Mouse (Mus musculus) kidney, embryonic 15.5 days (tissue): ENCODE results near the gene Snx15. TPM values are rescaled to one million over a fixed set of nuclear protein-coding genes. Genes with fewer than 3 reads are reported as not detected.

ENCODE experiments used
- polyA plus RNA-seq: library from polyadenylated mRNA; unstranded; fragments of >200 nt; fragmentation: Nextera tagmentation; extraction: Ambion mirVana; gene quantifications from 2 replicates; pipeline ENCODE4 v1.2.1, GENCODE M21; 2015

The Snx15 gene
- polyA plus RNA-seq, 1 experiment from 2014 or later: 34.2 TPM

Other genes starting within 250 kb of the Snx15 start
- gene Tigd3, start 234.2 kb downstream of the Snx15 start, polyA plus RNA-seq: 4.2 and 4.7 TPM in 2 replicates
- 166 and 178 TPM in 2 replicates for gene Dpf2, start 215.3 kb downstream of the Snx15 start, polyA plus RNA-seq
- 13.4 and 15.5 TPM in 2 replicates for gene Cdc42ep2, start 203.5 kb downstream of the Snx15 start, polyA plus RNA-seq
- 75.3 and 83.2 TPM in 2 replicates for gene Pola2, start 164.1 kb downstream of the Snx15 start, polyA plus RNA-seq
- not detected in 2 replicates for gene Slc22a20, start 142.2 kb downstream of the Snx15 start, polyA plus RNA-seq
- gene Capn1, start 112.4 kb downstream of the Snx15 start, polyA plus RNA-seq: 8.4 and 11.1 TPM in 2 replicates
- 35.6 and 38.5 TPM in 2 replicates for gene Syvn1, start 81.7 kb downstream of the Snx15 start, polyA plus RNA-seq
- 77.9 and 81.6 TPM in 2 replicates for gene Mrpl49, start 70.5 kb downstream of the Snx15 start, polyA plus RNA-seq
- gene Fau, start 70.5 kb downstream of the Snx15 start, polyA plus RNA-seq: 741 and 838 TPM in 2 replicates
- gene Znhit2, start 67.1 kb downstream of the Snx15 start, polyA plus RNA-seq: 33.0 and 33.2 TPM in 2 replicates
- gene Tm7sf2, start 59.9 kb downstream of the Snx15 start, polyA plus RNA-seq: 23.6 and 24.9 TPM in 2 replicates
- gene Vps51, start 51.1 kb downstream of the Snx15 start, polyA plus RNA-seq: 70.3 and 78.5 TPM in 2 replicates
- gene Tmem262, start 48.3 kb downstream of the Snx15 start, polyA plus RNA-seq: not detected in 2 replicates
- gene Gm28374, start 46.0 kb downstream of the Snx15 start, polyA plus RNA-seq: 1.6 and 2.0 TPM in 2 replicates
- 73.7 and 79.5 TPM in 2 replicates for gene Zfpl1, start 43.3 kb downstream of the Snx15 start, polyA plus RNA-seq
- 44.8 and 45.8 TPM in 2 replicates for gene Cdca5, start 43.3 kb downstream of the Snx15 start, polyA plus RNA-seq
- 0.34 and 0.55 TPM in 2 replicates for gene AC131692.1, start 33.9 kb downstream of the Snx15 start, polyA plus RNA-seq
- gene Naaladl1, start 22.5 kb downstream of the Snx15 start, polyA plus RNA-seq: 0.51 and 0.54 TPM in 2 replicates
- gene Sac3d1, start 9.7 kb downstream of the Snx15 start, polyA plus RNA-seq: 44.0 and 47.2 TPM in 2 replicates
- gene Batf2, start 12.7 kb upstream of the Snx15 start, polyA plus RNA-seq: 0.52 and 0.54 TPM in 2 replicates
- gene Arl2, start 13.2 kb upstream of the Snx15 start, polyA plus RNA-seq: 103 and 113 TPM in 2 replicates
- gene Majin, start 56.1 kb upstream of the Snx15 start, polyA plus RNA-seq: not detected in 2 replicates
- gene Gpha2, start 98.1 kb upstream of the Snx15 start, polyA plus RNA-seq: 0.39 and 0.74 TPM in 2 replicates
- 22.9 and 27.6 TPM in 2 replicates for gene Ppp2r5b, start 107.6 kb upstream of the Snx15 start, polyA plus RNA-seq
- 9.8 and 12.1 TPM in 2 replicates for gene Atg2a, start 113.4 kb upstream of the Snx15 start, polyA plus RNA-seq
- gene Ehd1, start 148.4 kb upstream of the Snx15 start, polyA plus RNA-seq: 67.8 and 81.8 TPM in 2 replicates
- gene Cdc42bpg, start 178.2 kb upstream of the Snx15 start, polyA plus RNA-seq: 0.78 and 1.0 TPM in 2 replicates
- gene Men1, start 206.7 kb upstream of the Snx15 start, polyA plus RNA-seq: 82.1 and 91.8 TPM in 2 replicates
- 18.7 and 21.9 TPM in 2 replicates for gene Map4k2, start 212.8 kb upstream of the Snx15 start, polyA plus RNA-seq
- 155 and 165 TPM in 2 replicates for gene Sf1, start 235.4 kb upstream of the Snx15 start, polyA plus RNA-seq